Mouse (Mus musculus): ENCODE data around the gene Strc. TPM values are rescaled to one million over a fixed set of nuclear protein-coding genes. Genes with fewer than 3 reads are reported as not detected.

Strc gene
- total and polyA plus RNA-seq, 3 experiments: 0.10 TPM; not detected in 2

- Histone ChIP-seq H3K36me3 (ENCODE audit: control insufficient read depth, insufficient read depth, low read length) (no peaks in the 10 kb centered on the region), H3K4me1 (ENCODE audit: control insufficient read depth, insufficient read depth, low read length) (no peaks in the 10 kb centered on the region; the same call in none of the 2 replicates), H3K27ac (peak within 1 kb of the TSS; percentile 85), H3K4me3 (peak within 1 kb of the TSS; percentile 62), H3K27me3 (ENCODE audit: control insufficient read depth, insufficient read depth, low read length) (peaks cover 9% of the 10 kb centered on the region), H3K79me2 (replicated peaks; ENCODE audit: control insufficient read depth, insufficient read depth, low read length) (no peaks in the 10 kb centered on the region), H3K9ac (ENCODE audit: low read depth, low read length) (peak within 1 kb of the TSS; percentile 84)
- intact Hi-C loops (cut with DNase I): loop anchor here (5.0 kb wide), 3 partner anchors 57 to 168 kb away; partner anchors contain the start of genes Catsper2, Pdia3 and Trp53bp1
- WGBS: 1% methylated on average over 58 of the region's 58 CpGs
- TF ChIP-seq EP300 (IDR thresholded peaks at IDR 0.05; ENCODE audit: insufficient read depth, low read depth, low read length) (peak; percentile 87; the same call in 1 of the 2 replicates), CTCF (IDR thresholded peaks at IDR 0.05) (peak; percentile 91), POLR2A (IDR thresholded peaks at IDR 0.05; ENCODE audit: insufficient read depth, low read depth, low read length) (peak; percentile 42)
- peak; percentile 96 to 98 for DNase-seq
Measured at GRCm38 (mm10) chr2:121354820-121355592, 32.0 kb downstream of the Strc start, which contains the start of gene Ppip5k1. Gene Ppip5k1, minus strand, starts transcription at chr2:121355396.

GRCm38 (mm10) chr2:121354378-121354777 is 32.6 kb downstream of the Strc start:
- DNase-seq: no peak
- intact Hi-C loops (cut with DNase I): loop anchor here (5.0 kb wide), 1 partner anchor 58 kb away; the partner anchor contains the start of genes Catsper2 and Pdia3
- no peaks in the 10 kb centered on the region; the same call in none of the 2 replicates for H3K4me1 ChIP-seq (ENCODE audit: control insufficient read depth, insufficient read depth, low read length)
- peak overlapping the region; percentile 84 for H3K9ac ChIP-seq (ENCODE audit: low read depth, low read length)
- no peak for TF ChIP-seq EP300 (IDR thresholded peaks at IDR 0.05; ENCODE audit: insufficient read depth, low read depth, low read length)
- no peak for TF ChIP-seq POLR2A (IDR thresholded peaks at IDR 0.05; ENCODE audit: insufficient read depth, low read depth, low read length)
- peak overlapping the region; percentile 85 for H3K27ac ChIP-seq
- WGBS: 2% methylated on average over 6 of the region's 6 CpGs
- no peaks in the 10 kb centered on the region for H3K36me3 ChIP-seq (ENCODE audit: control insufficient read depth, insufficient read depth, low read length)
- peak overlapping the region; percentile 62 for H3K4me3 ChIP-seq
- peaks cover 7% of the 10 kb centered on the region for H3K27me3 ChIP-seq (ENCODE audit: control insufficient read depth, insufficient read depth, low read length)
- H3K79me2 ChIP-seq (replicated peaks; ENCODE audit: control insufficient read depth, insufficient read depth, low read length): no peaks in the 10 kb centered on the region

GRCm38 (mm10) chr2:121353156-121353555 is 33.8 kb downstream of the Strc start:
- peaks cover 2% of the 10 kb centered on the region; the same call in 1 of the 2 replicates for H3K27me3 ChIP-seq (ENCODE audit: control insufficient read depth, insufficient read depth, low read length)
- no peaks in the 10 kb centered on the region for H3K79me2 ChIP-seq (replicated peaks; ENCODE audit: control insufficient read depth, insufficient read depth, low read length)
- 22% methylated on average over 8 of the region's 8 CpGs for WGBS
- H3K9ac ChIP-seq (ENCODE audit: low read depth, low read length): no peak overlapping the region
- no peaks in the 10 kb centered on the region; the same call in none of the 2 replicates for H3K4me1 ChIP-seq (ENCODE audit: control insufficient read depth, insufficient read depth, low read length)
- H3K27ac ChIP-seq: peak overlapping the region; percentile 36; the same call in 1 of the 2 replicates
- intact Hi-C loops (cut with DNase I): loop anchor here (5.0 kb wide), 1 partner anchor 59 kb away; the partner anchor contains the start of genes Catsper2 and Pdia3
- no peak overlapping the region for H3K4me3 ChIP-seq
- H3K36me3 ChIP-seq (ENCODE audit: control insufficient read depth, insufficient read depth, low read length): no peaks in the 10 kb centered on the region
- DNase-seq: peak in 1 of 2 experiments; percentile 45
- peak; percentile 89 for TF ChIP-seq EP300 (IDR thresholded peaks at IDR 0.05; ENCODE audit: insufficient read depth, low read depth, low read length)
- peak; percentile 51; the same call in 1 of the 2 replicates for TF ChIP-seq POLR2A (IDR thresholded peaks at IDR 0.05; ENCODE audit: insufficient read depth, low read depth, low read length)
- no peak for TF ChIP-seq CTCF (IDR thresholded peaks at IDR 0.05)

GRCm38 (mm10) chr2:121339057-121339456 is 47.9 kb downstream of the Strc start:
- Histone ChIP-seq H3K27me3 (ENCODE audit: control insufficient read depth, insufficient read depth, low read length) (no peaks in the 10 kb centered on the region), H3K9ac (ENCODE audit: low read depth, low read length) (no peak overlapping the region), H3K4me3 (no peak overlapping the region), H3K36me3 (ENCODE audit: control insufficient read depth, insufficient read depth, low read length) (no peaks in the 10 kb centered on the region), H3K27ac (no peak overlapping the region), H3K4me1 (ENCODE audit: control insufficient read depth, insufficient read depth, low read length) (no peaks in the 10 kb centered on the region), H3K79me2 (replicated peaks; ENCODE audit: control insufficient read depth, insufficient read depth, low read length) (no peaks in the 10 kb centered on the region)
- no peak for DNase-seq
- intact Hi-C loops (cut with DNase I): no loop called here
- TF ChIP-seq CTCF (IDR thresholded peaks at IDR 0.05) (peak; percentile 52), POLR2A (IDR thresholded peaks at IDR 0.05; ENCODE audit: insufficient read depth, low read depth, low read length) (no peak)

DNA sequence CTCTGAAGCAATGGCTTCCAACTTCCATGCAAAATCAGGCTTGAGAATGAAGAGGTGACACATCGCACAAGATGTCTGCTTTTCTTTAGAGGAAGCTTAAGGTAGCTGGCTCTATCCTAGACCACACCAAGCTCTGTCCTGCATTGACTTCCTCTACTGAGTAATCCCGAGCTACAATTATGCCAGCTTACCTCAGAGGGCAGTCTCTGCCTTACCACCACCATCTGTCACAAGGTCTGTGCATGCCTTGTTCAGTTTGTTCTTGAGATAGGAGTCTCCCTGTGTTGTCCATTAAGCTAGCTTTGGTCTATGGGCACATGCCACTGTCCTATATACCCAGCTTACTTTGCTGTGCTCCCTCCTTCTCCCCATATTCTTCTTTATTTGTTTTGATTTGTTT is 57.5 kb downstream of the Strc start:
- Histone ChIP-seq H3K79me2 (replicated peaks; ENCODE audit: control insufficient read depth, insufficient read depth, low read length) (no peaks in the 10 kb centered on the region), H3K4me3 (no peak overlapping the region), H3K9ac (ENCODE audit: low read depth, low read length) (no peak overlapping the region), H3K4me1 (ENCODE audit: control insufficient read depth, insufficient read depth, low read length) (no peaks in the 10 kb centered on the region), H3K27me3 (ENCODE audit: control insufficient read depth, insufficient read depth, low read length) (no peaks in the 10 kb centered on the region), H3K36me3 (ENCODE audit: control insufficient read depth, insufficient read depth, low read length) (no peaks in the 10 kb centered on the region), H3K27ac (no peak overlapping the region)
- no peak for DNase-seq
- intact Hi-C loops (cut with DNase I): no loop called here
- TF ChIP-seq EP300 (IDR thresholded peaks at IDR 0.05; ENCODE audit: insufficient read depth, low read depth, low read length): no peak
- TF ChIP-seq CTCF (IDR thresholded peaks at IDR 0.05): no peak
- no peak for TF ChIP-seq POLR2A (IDR thresholded peaks at IDR 0.05; ENCODE audit: insufficient read depth, low read depth, low read length)
- 85% methylated on average over 2 of the region's 2 CpGs for WGBS

Measured in heart, adult 2 months (tissue).